ENCODE assay signal across 25 mouse cellular contexts in the genomic region with DNA sequence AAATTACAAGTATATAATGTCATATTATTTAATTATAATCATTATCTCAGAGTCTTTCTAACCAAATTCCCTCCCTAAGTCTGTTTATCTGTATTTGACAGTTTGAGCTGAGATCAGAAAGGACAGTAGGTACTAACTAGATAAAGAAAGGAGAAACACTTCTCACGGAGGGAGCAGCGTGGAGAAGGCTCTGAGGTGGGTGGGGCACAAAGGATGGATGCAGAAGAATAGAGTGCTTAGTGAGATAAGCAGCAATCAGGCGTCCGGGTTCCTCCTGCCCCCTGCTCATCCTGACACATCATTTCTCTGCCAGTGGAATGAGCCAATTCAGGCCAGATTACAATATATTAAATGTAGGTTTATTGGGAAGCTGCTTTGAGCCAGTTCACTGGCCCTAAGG. TPM values are rescaled to one million over a fixed set of nuclear protein-coding genes. Genes with fewer than 3 reads are reported as not detected.
DNase-seq lines count a peak whose midpoint lies in the region; ATAC-seq and TF ChIP-seq lines count a peak whose summit lies in the region.
"Had no signal": no experiment of that assay in that cellular context is flagged by ENCODE, and none has a peak within 500 bp of the region (broad histone marks: within the 10 kb centered on the region; RNA-seq: fewer than 3 reads in every experiment).

No protein-coding gene starts in this region.

- WGBS in heart, embryonic 12.5 days = 20% methylated on average over 4 of the region's 4 CpGs
- WGBS in liver, embryonic 15.5 days (ENCODE audit: insufficient replicate concordance) = 12% methylated on average over 4 of the region's 4 CpGs
- WGBS in kidney, embryonic 16.5 days = 68% methylated on average over 4 of the region's 4 CpGs

- no peak for DNase-seq in heart, adult 11 months
- peak; percentile 96 for DNase-seq in MEL (ENCODE audit: low read depth, low spot score)
- DNase-seq in left cerebral cortex, postnatal 14 days (ENCODE audit: low spot score in 2 of 2) = no peak
- DNase-seq in adrenal gland, postnatal 4 days (ENCODE audit: low spot score in 2 of 2) = no peak
- DNase-seq: adrenal gland, adult 8-10 months; cerebellum, adult 8-10 months; cerebellum, postnatal 36 days; gastrocnemius, postnatal 25 days; layer of hippocampus, adult 9-11 months; lung, adult 18-20 months; lung, postnatal 10 days had no signal

- H3K4me3 ChIP-seq in heart, embryonic 12.5 days = no peak overlapping the region
- H3K4me3 ChIP-seq in MEL (ENCODE audit: control insufficient read depth in 1 of 2, insufficient read depth in 1 of 2, low read depth in 2 of 2, low read length in 2 of 2) = no peak overlapping the region
- H3K4me3 ChIP-seq in liver, embryonic 15.5 days (replicated peaks) = no peak overlapping the region
- no peak overlapping the region for H3K4me3 ChIP-seq in kidney, embryonic 16.5 days (ENCODE audit: low read length)
- H3K4me3 ChIP-seq: embryonic facial prominence, embryonic 10.5 days; forebrain, embryonic 15.5 days; hindbrain, embryonic 10.5 days; left cerebral cortex, adult 2 months; myocyte; neural tube, embryonic 13.5 days had no signal

- peak; percentile 89 for ATAC-seq in heart, embryonic 12.5 days (ENCODE audit: insufficient number of reproducible peaks, low FRiP score)
- peak; percentile 83 for ATAC-seq in common myeloid progenitor, adult 5-6 weeks (replicated peaks; ENCODE audit: low read depth, poor library complexity, severe bottlenecking)
- peak; percentile 85 for ATAC-seq in liver, embryonic 15.5 days (ENCODE audit: insufficient read depth)
- ATAC-seq in kidney, embryonic 16.5 days (ENCODE audit: low FRiP score, low TSS enrichment) = no peak
- ATAC-seq: activated CD4-positive, CD25-positive, alpha-beta regulatory T cell, adult 4 months; forebrain, embryonic 15.5 days; intestine, postnatal 0 days; midbrain, embryonic 16.5 days had no signal

- H3K4me2 ChIP-seq in heart, embryonic 12.5 days = no peak overlapping the region
- peak overlapping the region; percentile 27; the same call in 1 of the 2 replicates for H3K4me2 ChIP-seq in liver, embryonic 15.5 days
- H3K4me2 ChIP-seq in kidney, embryonic 16.5 days (replicated peaks; ENCODE audit: low read depth, low read length) = no peak overlapping the region
- H3K4me2 ChIP-seq: forebrain, embryonic 15.5 days; neural tube, embryonic 13.5 days had no signal

- peaks cover 7% of the 10 kb centered on the region for H3K4me1 ChIP-seq in heart, embryonic 12.5 days (replicated peaks)
- H3K4me1 ChIP-seq in MEL (ENCODE audit: control insufficient read depth in 1 of 2, insufficient read depth in 2 of 2, low read length in 2 of 2) = peaks cover 20 to 55% of the 10 kb centered on the region in 2 experiments
- peaks cover 48% of the 10 kb centered on the region for H3K4me1 ChIP-seq in liver, embryonic 15.5 days (replicated peaks)
- no peaks in the 10 kb centered on the region for H3K4me1 ChIP-seq in kidney, embryonic 16.5 days (ENCODE audit: insufficient read depth, low read length)

- intact Hi-C loops in left cerebral cortex, postnatal 14 days (cut with DNase I) = no loop called here

- peak; percentile 98 to 99 for TF ChIP-seq EP300 in MEL (IDR thresholded peaks at IDR 0.05; ENCODE audit: low read depth in 1 of 2, low read length in 2 of 2)

- TF ChIP-seq CTCF in MEL (IDR thresholded peaks at IDR 0.05 in 2 of 3, conservative IDR thresholded peaks at IDR 0.05 in 1 of 3; ENCODE audit: control insufficient read depth in 1 of 3, insufficient read depth in 1 of 3, low read depth in 2 of 3, low read length in 3 of 3, poor library complexity in 1 of 3, severe bottlenecking in 1 of 3) = no peak

- TF ChIP-seq RAD21 in MEL (IDR thresholded peaks at IDR 0.05; ENCODE audit: low read depth, low read length) = no peak

- no peaks in the 10 kb centered on the region for H3K36me3 ChIP-seq in heart, embryonic 12.5 days
- H3K36me3 ChIP-seq in MEL (ENCODE audit: control insufficient read depth in 1 of 2, insufficient read depth in 2 of 2, low read length in 2 of 2) = peaks cover 0 to 42% of the 10 kb centered on the region in 2 experiments; a peak in 2 of 4 replicates
- H3K36me3 ChIP-seq in liver, embryonic 15.5 days (replicated peaks) = no peaks in the 10 kb centered on the region
- H3K36me3 ChIP-seq in kidney, embryonic 16.5 days (ENCODE audit: insufficient read depth, low read length) = no peaks in the 10 kb centered on the region
- H3K36me3 ChIP-seq: embryonic facial prominence, embryonic 10.5 days; forebrain, embryonic 15.5 days; hindbrain, embryonic 10.5 days; neural tube, embryonic 13.5 days had no signal

- no peak overlapping the region for H3K27ac ChIP-seq in heart, embryonic 12.5 days (ENCODE audit: poor library complexity, severe bottlenecking)
- peak overlapping the region; percentile 83 for H3K27ac ChIP-seq in MEL (ENCODE audit: control insufficient read depth, low read depth, low read length)
- no peak overlapping the region for H3K27ac ChIP-seq in liver, embryonic 15.5 days (replicated peaks)
- H3K27ac ChIP-seq in kidney, embryonic 16.5 days (ENCODE audit: low read length) = no peak overlapping the region
- H3K27ac ChIP-seq: embryonic facial prominence, embryonic 10.5 days; forebrain, embryonic 15.5 days; hindbrain, embryonic 10.5 days; kidney, postnatal 0 days; neural tube, embryonic 13.5 days had no signal

- H3K27me3 ChIP-seq in heart, embryonic 12.5 days (replicated peaks) = peaks cover 18% of the 10 kb centered on the region; the same call in 1 of the 2 replicates
- no peaks in the 10 kb centered on the region for H3K27me3 ChIP-seq in MEL (ENCODE audit: control insufficient read depth in 1 of 2, insufficient read depth in 2 of 2, low read length in 2 of 2)
- peaks cover 13% of the 10 kb centered on the region for H3K27me3 ChIP-seq in liver, embryonic 15.5 days
- no peaks in the 10 kb centered on the region for H3K27me3 ChIP-seq in kidney, embryonic 16.5 days (ENCODE audit: insufficient read depth, low read length)
- H3K27me3 ChIP-seq: forebrain, embryonic 15.5 days; neural tube, embryonic 13.5 days had no signal

- no peak for TF ChIP-seq POLR2A in MEL (IDR thresholded peaks at IDR 0.05; ENCODE audit: control insufficient read depth in 1 of 2, insufficient read depth in 1 of 2, low read depth in 1 of 2, low read length in 2 of 2, poor library complexity in 1 of 2)

- no peaks in the 10 kb centered on the region for H3K79me2 ChIP-seq in MEL (ENCODE audit: control insufficient read depth, insufficient read depth, low read length, poor library complexity)

- H3K9ac ChIP-seq in heart, embryonic 12.5 days = no peak overlapping the region
- H3K9ac ChIP-seq in MEL (ENCODE audit: control insufficient read depth, low read depth, low read length, poor library complexity, severe bottlenecking) = no peak overlapping the region
- H3K9ac ChIP-seq in liver, embryonic 15.5 days = no peak overlapping the region
- no peak overlapping the region for H3K9ac ChIP-seq in kidney, embryonic 16.5 days (replicated peaks; ENCODE audit: low read length)
- H3K9ac ChIP-seq: forebrain, embryonic 15.5 days; neural tube, embryonic 13.5 days had no signal

- no peaks in the 10 kb centered on the region for H3K9me3 ChIP-seq in heart, embryonic 12.5 days (replicated peaks)
- H3K9me3 ChIP-seq in MEL (replicated peaks; ENCODE audit: insufficient read depth, low read length) = no peaks in the 10 kb centered on the region
- H3K9me3 ChIP-seq in liver, embryonic 15.5 days (replicated peaks) = no peaks in the 10 kb centered on the region
- H3K9me3 ChIP-seq in kidney, embryonic 16.5 days (ENCODE audit: low read length) = no peaks in the 10 kb centered on the region
- H3K9me3 ChIP-seq: embryonic facial prominence, embryonic 10.5 days; forebrain, embryonic 15.5 days; hindbrain, embryonic 10.5 days; neural tube, embryonic 13.5 days had no signal

TF ChIP-seq in MEL, 35 proteins besides CTCF, POLR2A, EP300 and RAD21 (continues in another document):
- TF ChIP-seq SMC3 (IDR thresholded peaks at IDR 0.05; ENCODE audit: low read depth, low read length) (no peak), JUND (IDR thresholded peaks at IDR 0.05; ENCODE audit: low read depth, low read length) (no peak), MEF2A (IDR thresholded peaks at IDR 0.05; ENCODE audit: extremely low read depth, insufficient replicate concordance, low read depth, low read length, poor library complexity, severe bottlenecking) (no peak)

RNA-seq across cellular contexts. Expression of gene Cry2, which starts 10.5 kb away (rescaled TPM):
- 28.0 and 30.1 TPM in 2 replicates for polyA plus RNA-seq in heart, embryonic 12.5 days (2016; fragmentation: Nextera tagmentation; extraction: Ambion mirVana)
- total RNA-seq in MEL (2012; rRNA removed) = 13.3 and 16.4 TPM in 2 replicates
- polyA plus RNA-seq in MEL (2012; ENCODE audit: insufficient read depth in 1 of 2, insufficient read length in 2 of 2, low read depth in 1 of 2, low replicate concordance in 2 of 2, missing spikeins in 1 of 2) = 10 to 100 TPM in 1 of 2 experiments, not detected in 1; 36.2 TPM
- total RNA-seq in common myeloid progenitor, adult 5-6 weeks (2017) = 11.2 and 12.6 TPM in 2 replicates
- 11.2 and 14.6 TPM in 2 replicates for polyA plus RNA-seq in liver, embryonic 15.5 days (2015; fragmentation: Nextera tagmentation; extraction: Ambion mirVana)
- 100 to 1,000 TPM; 109 to 116 TPM for total RNA-seq in left cerebral cortex, postnatal 14 days (2021)
- total RNA-seq in adrenal gland, postnatal 4 days (2021) = 10 to 100 TPM; 58.6 to 65.8 TPM
- 21.7 and 24.5 TPM in 2 replicates for polyA plus RNA-seq in kidney, embryonic 16.5 days (2015; fragmentation: Nextera tagmentation; extraction: Ambion mirVana)

RNA-seq across cellular contexts. Expression of gene Slc35c1, which starts 16.0 kb away (rescaled TPM):
- polyA plus RNA-seq in heart, embryonic 12.5 days (2016; fragmentation: Nextera tagmentation; extraction: Ambion mirVana) = 10.1 and 10.6 TPM in 2 replicates
- 14.4 and 16.8 TPM in 2 replicates for total RNA-seq in MEL (2012; rRNA removed)
- 10 to 100 TPM in 1 of 2 experiments, not detected in 1; 64.5 TPM for polyA plus RNA-seq in MEL (2012; ENCODE audit: insufficient read depth in 1 of 2, insufficient read length in 2 of 2, low read depth in 1 of 2, low replicate concordance in 2 of 2, missing spikeins in 1 of 2)
- total RNA-seq in common myeloid progenitor, adult 5-6 weeks (2017) = 12.0 and 19.4 TPM in 2 replicates
- polyA plus RNA-seq in liver, embryonic 15.5 days (2015; fragmentation: Nextera tagmentation; extraction: Ambion mirVana) = 11.0 and 11.6 TPM in 2 replicates
- total RNA-seq in left cerebral cortex, postnatal 14 days (2021) = 10 to 100 TPM; 20.5 to 22.1 TPM
- total RNA-seq in adrenal gland, postnatal 4 days (2021) = 10 to 100 TPM; 22.7 to 23.7 TPM
- polyA plus RNA-seq in kidney, embryonic 16.5 days (2015; fragmentation: Nextera tagmentation; extraction: Ambion mirVana) = 20.7 and 21.6 TPM in 2 replicates

RNA-seq across cellular contexts. Expression of gene Mapk8ip1, which starts 43.3 kb away (rescaled TPM):
- polyA plus RNA-seq in heart, embryonic 12.5 days (2016; fragmentation: Nextera tagmentation; extraction: Ambion mirVana) = 6.8 and 7.9 TPM in 2 replicates
- total RNA-seq in MEL (2012; rRNA removed) = 1.5 and 2.5 TPM in 2 replicates
- polyA plus RNA-seq in MEL (2012; ENCODE audit: insufficient read depth in 1 of 2, insufficient read length in 2 of 2, low read depth in 1 of 2, low replicate concordance in 2 of 2, missing spikeins in 1 of 2) = 1 to 10 TPM in 1 of 2 experiments, not detected in 1; 3.8 TPM
- not detected in 2 replicates for total RNA-seq in common myeloid progenitor, adult 5-6 weeks (2017)
- 1.8 and 1.9 TPM in 2 replicates for polyA plus RNA-seq in liver, embryonic 15.5 days (2015; fragmentation: Nextera tagmentation; extraction: Ambion mirVana)
- total RNA-seq in left cerebral cortex, postnatal 14 days (2021) = 100 to 1,000 TPM; 392 to 397 TPM
- 10 to 100 TPM; 48.9 to 52.3 TPM for total RNA-seq in adrenal gland, postnatal 4 days (2021)
- 28.9 and 30.4 TPM in 2 replicates for polyA plus RNA-seq in kidney, embryonic 16.5 days (2015; fragmentation: Nextera tagmentation; extraction: Ambion mirVana)

Comparison
In these comparisons a context has a peak if more than half of its experiments do, and no peak if none do; other contexts are left out.
1. RNA of gene Mapk8ip1, which starts 43.3 kb away (total RNA-seq): 392 to 397 TPM in left cerebral cortex, postnatal 14 days and 48.9 to 52.3 TPM in adrenal gland, postnatal 4 days; 1.5 to 2.5 TPM in MEL and not detected in common myeloid progenitor, adult 5-6 weeks; every median in the first group is over 10 times any median in the second.